Comparison of ENCODE assay signal across 11 mouse cellular contexts in the genomic region with DNA sequence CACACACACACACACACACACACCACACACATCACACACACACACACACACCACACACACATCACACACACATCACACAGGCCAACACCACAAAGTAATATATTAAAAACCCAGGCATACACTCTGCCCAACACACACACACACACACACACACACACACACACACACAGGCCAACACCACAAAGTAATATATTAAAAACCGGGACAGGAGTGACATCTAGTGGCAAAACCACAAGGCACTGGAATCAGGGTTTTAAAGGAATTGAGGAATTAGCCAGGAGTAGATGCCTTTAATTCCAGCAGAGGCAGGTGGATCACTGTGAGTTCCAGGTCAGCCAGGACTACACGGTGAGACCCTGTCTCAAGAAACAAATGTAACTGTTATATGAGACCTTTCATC. TPM values are rescaled to one million over a fixed set of nuclear protein-coding genes. Genes with fewer than 3 reads are reported as not detected.
DNase-seq lines count a peak whose midpoint lies in the region; ATAC-seq and TF ChIP-seq lines count a peak whose summit lies in the region.
"Had no signal": no experiment of that assay in that cellular context is flagged by ENCODE, and none has a peak within 500 bp of the region (broad histone marks: within the 10 kb centered on the region; RNA-seq: fewer than 3 reads in every experiment).

No protein-coding gene starts in this region.

- DNase-seq in heart, postnatal 0 days (ENCODE audit: low spot score): no peak
- DNase-seq in heart, postnatal 25 days (ENCODE audit: low spot score): no peak
- peak; percentile 36 for DNase-seq in lung, postnatal 10 days
- DNase-seq in lung, adult 18-20 months: no peak
- peak; percentile 35 for DNase-seq in ZHBTc4 (ENCODE audit: low read depth, low spot score)
- peak; percentile 45 for DNase-seq in retina, embryonic 14.5 days (ENCODE audit: low spot score)
- DNase-seq in thymus, adult 18-20 months: no peak
- DNase-seq in layer of hippocampus, postnatal 25 days (ENCODE audit: extremely low spot score in 1 of 2, low spot score in 1 of 2): no peak

- TF ChIP-seq EP300 in heart, postnatal 0 days (IDR thresholded peaks at IDR 0.05; ENCODE audit: low read depth): no peak

- no peak overlapping the region for H3K9ac ChIP-seq in heart, postnatal 0 days (replicated peaks; ENCODE audit: low read depth, low read length)
- H3K9ac ChIP-seq: embryonic facial prominence, embryonic 12.5 days had no signal

- intact Hi-C loops in heart, postnatal 25 days (cut with DNase I): no loop called here

- H3K27ac ChIP-seq in heart, postnatal 0 days (ENCODE audit: low read depth): no peak overlapping the region
- H3K27ac ChIP-seq: embryonic facial prominence, embryonic 12.5 days had no signal

- H3K27me3 ChIP-seq in heart, postnatal 0 days (ENCODE audit: control insufficient read depth, insufficient read depth, low read length): no peaks in the 10 kb centered on the region
- H3K27me3 ChIP-seq: embryonic facial prominence, embryonic 12.5 days had no signal

- no peaks in the 10 kb centered on the region for H3K4me1 ChIP-seq in heart, postnatal 0 days (ENCODE audit: control insufficient read depth, insufficient read depth)
- H3K4me1 ChIP-seq: embryonic facial prominence, embryonic 12.5 days had no signal

- H3K4me2 ChIP-seq in heart, postnatal 0 days (ENCODE audit: low read depth, low read length): no peak overlapping the region
- H3K4me2 ChIP-seq: embryonic facial prominence, embryonic 12.5 days had no signal

- H3K36me3 ChIP-seq in heart, postnatal 0 days (replicated peaks; ENCODE audit: control insufficient read depth, insufficient read depth, low read length): peaks cover 16% of the 10 kb centered on the region

- no peak overlapping the region for H3K4me3 ChIP-seq in heart, postnatal 0 days (ENCODE audit: low read depth, low read length)
- H3K4me3 ChIP-seq: embryonic facial prominence, embryonic 12.5 days had no signal

- ATAC-seq in heart, postnatal 0 days (ENCODE audit: insufficient read depth, low read depth): no peak

- 20% methylated on average over 2 of the region's 2 CpGs for WGBS in heart, postnatal 0 days

- no peaks in the 10 kb centered on the region for H3K9me3 ChIP-seq in heart, postnatal 0 days (replicated peaks; ENCODE audit: control insufficient read depth, low read length)
- H3K9me3 ChIP-seq: embryonic facial prominence, embryonic 12.5 days had no signal

- peak; percentile 51 for TF ChIP-seq CTCF in heart, postnatal 0 days (IDR thresholded peaks at IDR 0.05; ENCODE audit: low read depth)

RNA-seq across cellular contexts. Expression of a gene that starts 26.5 kb away (rescaled TPM):
- not detected in 2 replicates for total RNA-seq in heart, postnatal 0 days (2014; rRNA removed; ENCODE audit: low replicate concordance)
- not detected in 2 replicates for polyA plus RNA-seq in heart, postnatal 0 days (2015; fragmentation: Nextera tagmentation; extraction: Ambion mirVana)
- total RNA-seq in heart, postnatal 25 days (2021): not detected
- not detected for total RNA-seq in layer of hippocampus, postnatal 25 days (2021)
- total RNA-seq: left cerebral cortex, postnatal 36 days had no signal
- polyA plus RNA-seq: heart, embryonic 14.5 days had no signal

RNA-seq across cellular contexts. Expression of a gene that starts 30.6 kb away (rescaled TPM):
- total RNA-seq in heart, postnatal 0 days (2014; rRNA removed; ENCODE audit: low replicate concordance): 67.5 and 102 TPM in 2 replicates
- 57.2 and 60.4 TPM in 2 replicates for polyA plus RNA-seq in heart, postnatal 0 days (2015; fragmentation: Nextera tagmentation; extraction: Ambion mirVana)
- 10 to 100 TPM; 49.2 to 51.3 TPM for total RNA-seq in heart, postnatal 25 days (2021)
- total RNA-seq in layer of hippocampus, postnatal 25 days (2021): 100 to 1,000 TPM in 1 of 2 experiments, 10 to 100 TPM in 1; 96.4 to 102 TPM

RNA-seq across cellular contexts. Expression of a gene that starts 30.8 kb away (rescaled TPM):
- total RNA-seq in heart, postnatal 0 days (2014; rRNA removed; ENCODE audit: low replicate concordance): 10.4 and 11.4 TPM in 2 replicates
- 13.5 and 13.8 TPM in 2 replicates for polyA plus RNA-seq in heart, postnatal 0 days (2015; fragmentation: Nextera tagmentation; extraction: Ambion mirVana)
- 10 to 100 TPM; 14.9 to 15.3 TPM for total RNA-seq in heart, postnatal 25 days (2021)
- 10 to 100 TPM; 22.6 to 27.0 TPM for total RNA-seq in layer of hippocampus, postnatal 25 days (2021)

Comparison
In these comparisons a context has a peak if more than half of its experiments do, and no peak if none do; other contexts are left out.
1. DNase-seq: peak in lung, postnatal 10 days (single experiment), ZHBTc4 (single experiment) and retina, embryonic 14.5 days (single experiment); none in heart, postnatal 0 days (single experiment), heart, postnatal 25 days (single experiment), lung, adult 18-20 months (0 of 2), thymus, adult 18-20 months (0 of 2) and layer of hippocampus, postnatal 25 days (0 of 2).